Mouse (Mus musculus) thymus, postnatal 25 days (tissue): ENCODE data around the gene Chadl.

ENCODE experiments used
- DNase-seq: peaks from one replicate; pipeline ENCODE4 v3.0.0; 2022

Chadl gene

GRCm38 (mm10) chr15:81700161-81700560 is 3.1 kb upstream of the Chadl start:
- DNase-seq, result no peak

- DNase-seq, result no peak
Measured at GRCm38 (mm10) chr15:81698532-81698931, 1.4 kb upstream of the Chadl start.

GRCm38 (mm10) chr15:81697847-81698246 is 760 bp upstream of the Chadl start:
- peak; percentile 34 for DNase-seq

GRCm38 (mm10) chr15:81694891-81695290 is 2.2 kb downstream of the Chadl start:
- no peak for DNase-seq

- DNase-seq, result peak; percentile 81
Measured at GRCm38 (mm10) chr15:81693967-81694881, 2.9 kb downstream of the Chadl start.

GRCm38 (mm10) chr15:81693366-81693966 is 3.6 kb downstream of the Chadl start:
- DNase-seq, result no peak

- DNase-seq, result no peak
Measured at GRCm38 (mm10) chr15:81680301-81680805, 16.7 kb downstream of the Chadl start.

- DNase-seq, result no peak
Measured at GRCm38 (mm10) chr15:81676637-81677036, 20.4 kb downstream of the Chadl start.

- DNase-seq, result peak; percentile 43
Measured at GRCm38 (mm10) chr15:81670231-81670640, 26.9 kb downstream of the Chadl start.

GRCm38 (mm10) chr15:81666957-81667356 is 30.1 kb downstream of the Chadl start:
- DNase-seq, result no peak

- peak; percentile 93 for DNase-seq
Measured at GRCm38 (mm10) chr15:81663697-81664561, 33.2 kb downstream of the Chadl start, which contains the start of gene L3mbtl2. TSS of gene L3mbtl2 (plus strand) at chr15:81663889.

- no peak for DNase-seq
Measured at GRCm38 (mm10) chr15:81663281-81663680, 33.8 kb downstream of the Chadl start.

GRCm38 (mm10) chr15:81661701-81662100 is 35.4 kb downstream of the Chadl start:
- DNase-seq, result no peak

- no peak for DNase-seq
Measured at GRCm38 (mm10) chr15:81650636-81651035, 46.5 kb downstream of the Chadl start.

- no peak for DNase-seq
Measured at GRCm38 (mm10) chr15:81649516-81650455, 47.3 kb downstream of the Chadl start.
